Mouse (Mus musculus) limb, embryonic 12.5 days (tissue): ENCODE measurements around the gene Optc. TPM values are rescaled to one million over a fixed set of nuclear protein-coding genes. Genes with fewer than 3 reads are reported as not detected.
A peak's percentile ranks its signal among the peaks of the same experiment; 100 is the strongest.

Source experiments
- ATAC-seq: fragments of 200-750 bp; cut with Nextera tagmentation; 2 replicates; pipeline ENCODE4 v1.8.0; 2017; ENCODE audit warnings: low read depth, moderate TSS enrichment; ENCODE audit not compliant: insufficient number of reproducible peaks, insufficient read depth, low FRiP score, low TSS enrichment
- H3K27ac ChIP-seq: fragments of 300-500 bp; sonication (generic); 2 replicates; pipeline ENCODE4 v1.5.1; 2016; ENCODE audit warnings: mild to moderate bottlenecking, moderate library complexity
- H3K27me3 ChIP-seq: fragments of 300-500 bp; sonication (generic); 2 replicates; pipeline ENCODE4 v1.6.1; 2016; ENCODE audit warnings: mild to moderate bottlenecking, moderate library complexity
- H3K36me3 ChIP-seq: fragments of 300-500 bp; sonication (generic); 2 replicates; pipeline ENCODE4 v1.6.1; 2016; ENCODE audit warnings: mild to moderate bottlenecking, moderate library complexity
- H3K4me1 ChIP-seq: fragments of 300-500 bp; sonication (generic); replicated peaks from 2 replicates; pipeline ENCODE4 v1.6.1; 2016
- H3K4me2 ChIP-seq: fragments of 300-500 bp; sonication (generic); 2 replicates; pipeline ENCODE4 v1.6.1; 2016; ENCODE audit warnings: mild to moderate bottlenecking, moderate library complexity
- H3K4me3 ChIP-seq: fragments of 300-500 bp; sonication (generic); replicated peaks from 2 replicates; pipeline ENCODE4 v1.5.1; 2016; ENCODE audit warnings: mild to moderate bottlenecking
- H3K9ac ChIP-seq: fragments of 300-500 bp; sonication (generic); replicated peaks from 2 replicates; pipeline ENCODE4 v1.6.1; 2016; ENCODE audit warnings: mild to moderate bottlenecking, moderate library complexity
- H3K9me3 ChIP-seq: fragments of 300-500 bp; sonication (generic); 2 replicates; pipeline ENCODE4 v1.6.1; 2016; ENCODE audit warnings: mild to moderate bottlenecking, moderate library complexity
- WGBS: fragments of 180-500 bp; shearing (Covaris S2); methylation state at CpG from one replicate; pipeline ENCODE4 v1.1.7; 2016; 5-methylcytosine and 5-hydroxymethylcytosine counted together
- polyA plus RNA-seq: library from polyadenylated mRNA; unstranded; fragments of >200 nt; fragmentation: Nextera tagmentation; extraction: Ambion mirVana; gene quantifications from 2 replicates; pipeline ENCODE4 v1.2.1, GENCODE M21; 2016

The Optc gene
- polyA plus RNA-seq, 1 experiment from 2014 or later: 0.41 TPM

DNA sequence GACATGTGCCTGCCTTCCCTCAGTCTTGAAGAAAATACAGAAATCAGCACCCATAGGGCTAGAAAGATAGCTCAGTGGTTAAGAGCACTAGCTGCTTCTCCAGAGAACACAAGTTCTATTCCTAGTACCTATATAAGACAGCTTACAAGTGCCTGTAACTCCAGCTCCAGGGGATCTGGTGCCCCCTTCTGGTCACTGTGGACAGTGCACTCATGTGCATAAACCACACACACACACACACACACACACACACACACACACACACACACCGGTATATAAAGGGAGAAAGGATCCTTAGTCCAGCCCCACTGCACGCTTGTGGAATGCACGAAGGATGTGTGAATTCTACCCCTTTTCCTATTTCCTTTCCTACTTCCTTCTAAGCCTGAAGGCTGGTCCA lies 28.4 kb upstream of the Optc start:
- H3K27me3 ChIP-seq: peaks cover 12% of the 10 kb centered on the region
- H3K4me2 ChIP-seq: no peak overlapping the region
- H3K4me3 ChIP-seq: no peak overlapping the region
- no peak overlapping the region for H3K9ac ChIP-seq
- WGBS: 92% methylated on average over 3 of the region's 3 CpGs
- no peak for ATAC-seq
- no peaks in the 10 kb centered on the region for H3K36me3 ChIP-seq
- H3K27ac ChIP-seq: no peak overlapping the region
- peaks cover 15% of the 10 kb centered on the region for H3K4me1 ChIP-seq
- no peaks in the 10 kb centered on the region; the same call in 1 of the 2 replicates for H3K9me3 ChIP-seq

DNA sequence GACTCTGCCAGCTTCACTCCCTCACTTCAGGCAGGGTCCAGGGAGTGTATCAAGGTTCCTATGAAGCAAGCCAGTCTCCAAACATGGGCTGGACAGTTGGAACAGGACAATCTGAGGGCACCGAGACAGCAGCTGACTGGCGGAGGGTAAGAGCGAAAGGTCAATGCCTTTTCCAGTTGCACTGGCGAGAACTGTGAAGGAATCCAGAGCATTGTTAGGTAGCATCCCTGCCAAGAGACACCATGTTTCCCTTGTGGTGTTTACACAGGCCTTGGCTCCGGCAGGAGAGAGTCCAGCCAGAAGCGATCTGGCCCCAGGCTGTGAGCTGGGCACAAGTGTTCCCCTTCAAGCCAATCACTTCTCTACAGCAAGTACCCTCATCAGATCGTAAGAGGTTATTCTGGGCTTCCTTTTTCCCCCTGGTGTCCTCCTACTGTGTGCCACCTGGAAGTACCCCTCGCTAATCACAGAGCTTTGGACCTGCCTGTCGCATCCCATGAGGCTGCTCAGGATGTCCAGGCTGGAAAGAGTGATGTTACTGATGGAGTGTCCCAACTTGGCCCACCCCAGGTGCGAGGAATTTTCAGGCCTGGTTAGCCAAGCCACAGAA lies 26.7 kb upstream of the Optc start:
- Histone ChIP-seq H3K27me3 (peaks cover 11% of the 10 kb centered on the region), H3K4me2 (no peak overlapping the region), H3K4me1 (0 out of 2 replicates have a peak, but pooled peaks cover 8% of the 10 kb centered on the region), H3K4me3 (no peak overlapping the region), H3K9ac (no peak overlapping the region), H3K9me3 (no peaks in the 10 kb centered on the region; the same call in 1 of the 2 replicates), H3K27ac (no peak overlapping the region), H3K36me3 (no peaks in the 10 kb centered on the region)
- WGBS: 85% methylated on average over 10 of the region's 10 CpGs
- no peak for ATAC-seq

DNA sequence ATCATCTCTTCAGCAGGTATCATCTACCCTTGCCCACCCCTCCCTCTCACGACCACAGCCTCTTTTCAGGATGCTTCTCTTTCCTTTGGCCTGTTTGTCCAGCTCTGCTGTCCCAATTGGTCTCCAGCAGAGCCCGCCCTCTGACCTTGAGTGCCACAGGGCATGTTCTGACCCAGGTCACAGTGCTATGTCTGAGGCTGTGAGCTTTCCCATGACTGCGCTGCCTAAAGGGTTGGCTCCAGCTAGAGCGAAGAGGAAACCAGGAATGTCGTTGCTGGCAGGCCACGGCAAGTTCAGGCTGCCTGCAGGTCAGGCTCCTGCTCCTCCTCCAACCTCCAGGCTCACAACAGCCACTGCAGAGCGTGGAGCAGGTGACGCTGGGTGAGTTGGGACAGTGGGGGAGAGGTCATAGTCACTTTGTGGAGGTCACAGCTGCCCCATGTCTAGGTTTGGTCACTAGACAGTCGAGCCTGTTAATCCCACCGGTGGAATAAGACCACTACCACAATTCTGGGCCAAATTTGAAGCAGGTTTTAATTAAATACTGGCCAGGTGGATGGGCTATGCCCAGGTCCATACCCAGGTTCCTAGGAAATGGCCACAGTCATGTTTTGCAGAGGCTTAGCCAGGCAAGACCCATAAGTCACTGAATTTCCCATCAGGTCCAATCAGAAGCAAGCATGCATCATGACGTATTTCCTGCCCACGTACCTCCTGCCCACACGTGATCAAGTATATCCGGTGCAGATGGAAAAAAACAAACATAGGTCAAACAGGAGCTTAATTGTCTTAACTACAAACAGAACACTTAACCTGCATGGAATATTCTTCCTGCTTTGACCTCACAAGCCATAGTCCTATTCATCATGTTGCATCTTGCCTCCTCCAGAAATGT lies 25.7 kb upstream of the Optc start:
- H3K4me2 ChIP-seq: no peak overlapping the region
- ATAC-seq: no peak
- no peak overlapping the region for H3K27ac ChIP-seq
- no peak overlapping the region for H3K4me3 ChIP-seq
- no peaks in the 10 kb centered on the region; the same call in 1 of the 2 replicates for H3K9me3 ChIP-seq
- 0 out of 2 replicates have a peak overlapping the region, but pooled peaks have one; percentile 4 for H3K9ac ChIP-seq
- H3K36me3 ChIP-seq: no peaks in the 10 kb centered on the region
- H3K27me3 ChIP-seq: peaks cover 8% of the 10 kb centered on the region
- 0 out of 2 replicates have a peak, but pooled peaks cover 8% of the 10 kb centered on the region for H3K4me1 ChIP-seq
- WGBS: 53% methylated on average over 14 of the region's 14 CpGs

DNA sequence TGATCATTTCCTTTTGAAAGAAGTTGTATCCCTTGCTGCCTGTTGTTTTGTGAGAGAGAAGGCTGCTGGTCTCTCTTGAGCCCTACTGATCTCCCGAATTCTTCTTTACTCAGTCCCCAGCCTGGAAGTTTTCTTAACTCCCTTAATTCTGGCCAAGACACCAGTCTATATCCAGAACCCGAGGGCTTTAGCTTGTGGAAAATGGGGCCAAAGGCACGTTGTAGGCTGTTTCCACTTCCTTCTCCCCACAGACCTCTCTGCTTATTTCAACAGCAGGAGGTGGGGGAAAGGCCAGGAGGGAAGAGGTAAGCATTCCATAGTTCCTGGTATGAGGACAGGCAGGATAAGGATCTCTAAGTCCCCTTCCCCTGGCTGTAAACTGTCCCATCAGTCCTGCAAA lies 22.2 kb upstream of the Optc start:
- H3K36me3 ChIP-seq: no peaks in the 10 kb centered on the region
- no peak for ATAC-seq
- 0 out of 2 replicates have a peak, but pooled peaks cover 8% of the 10 kb centered on the region for H3K4me1 ChIP-seq
- H3K27me3 ChIP-seq: peaks cover 7% of the 10 kb centered on the region
- H3K4me2 ChIP-seq: no peak overlapping the region
- WGBS: 57% methylated on average over 3 of the region's 3 CpGs
- no peak overlapping the region for H3K27ac ChIP-seq
- H3K9me3 ChIP-seq: no peaks in the 10 kb centered on the region
- H3K4me3 ChIP-seq: no peak overlapping the region
- H3K9ac ChIP-seq: no peak overlapping the region

DNA sequence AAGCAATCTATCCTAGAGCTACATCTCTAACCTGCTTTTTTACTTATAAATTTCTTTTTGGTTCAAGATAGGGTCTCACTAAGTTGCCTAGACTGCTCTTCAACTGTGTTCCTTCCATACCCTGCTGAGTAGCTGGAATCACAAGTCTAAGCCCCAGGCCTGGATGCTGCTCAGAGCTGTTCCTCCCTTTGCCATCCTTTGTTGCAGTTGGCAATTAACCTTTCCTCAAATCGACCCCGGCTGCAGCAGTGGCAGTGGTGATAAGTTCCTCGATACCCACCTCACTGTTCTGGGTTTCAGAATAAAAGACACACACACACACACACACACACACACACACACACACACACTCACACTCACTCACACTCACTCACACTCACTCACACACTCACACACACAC lies 17.4 kb upstream of the Optc start:
- no peak overlapping the region for H3K4me2 ChIP-seq
- peaks cover 27% of the 10 kb centered on the region for H3K4me1 ChIP-seq
- no peak overlapping the region for H3K9ac ChIP-seq
- H3K27me3 ChIP-seq: no peaks in the 10 kb centered on the region
- ATAC-seq: no peak
- no peak overlapping the region for H3K4me3 ChIP-seq
- 91% methylated on average over 3 of the region's 3 CpGs for WGBS
- H3K9me3 ChIP-seq: no peaks in the 10 kb centered on the region
- H3K36me3 ChIP-seq: no peaks in the 10 kb centered on the region
- no peak overlapping the region for H3K27ac ChIP-seq

DNA sequence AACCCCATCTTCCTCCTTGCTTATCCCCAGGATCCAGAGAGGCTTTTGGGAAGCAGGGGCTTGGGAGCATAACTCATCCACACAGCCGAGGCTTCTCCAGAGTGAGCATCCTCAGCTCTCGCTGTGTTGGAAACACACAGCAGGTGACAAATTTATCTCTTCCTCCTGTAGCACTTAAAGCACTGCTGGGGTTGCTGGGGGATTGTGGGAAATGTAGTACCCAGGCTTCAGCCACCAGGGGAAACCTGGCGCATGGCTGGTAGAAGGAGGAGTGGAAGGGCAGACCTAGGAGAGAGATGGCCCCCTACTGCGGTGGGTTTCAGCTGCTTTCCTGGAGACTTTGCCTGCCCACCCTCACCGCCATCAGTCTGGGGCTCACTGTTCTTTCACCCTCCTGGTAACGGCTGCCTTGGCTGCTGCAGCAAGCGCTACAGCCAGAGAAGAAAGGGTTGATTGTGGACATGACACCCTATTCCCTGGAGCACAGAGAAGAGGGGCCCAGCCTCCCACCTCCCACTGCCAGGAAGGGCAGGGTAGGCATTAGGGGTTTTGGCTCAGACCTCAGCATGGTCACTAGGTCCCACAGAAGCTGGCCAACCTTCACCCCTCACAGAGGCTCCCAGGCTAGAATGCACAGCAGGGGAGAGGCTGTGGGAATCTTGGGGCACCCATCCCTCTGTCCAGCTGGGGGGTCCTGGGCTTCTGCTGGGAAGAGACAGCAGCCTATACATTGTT lies 16.5 kb upstream of the Optc start:
- Histone ChIP-seq H3K4me1 (peaks cover 33% of the 10 kb centered on the region), H3K9me3 (no peaks in the 10 kb centered on the region), H3K27ac (no peak overlapping the region), H3K36me3 (no peaks in the 10 kb centered on the region), H3K9ac (no peak overlapping the region), H3K4me3 (no peak overlapping the region), H3K27me3 (no peaks in the 10 kb centered on the region; the same call in 1 of the 2 replicates), H3K4me2 (no peak overlapping the region)
- ATAC-seq: no peak
- WGBS: 24% methylated on average over 7 of the region's 7 CpGs

DNA sequence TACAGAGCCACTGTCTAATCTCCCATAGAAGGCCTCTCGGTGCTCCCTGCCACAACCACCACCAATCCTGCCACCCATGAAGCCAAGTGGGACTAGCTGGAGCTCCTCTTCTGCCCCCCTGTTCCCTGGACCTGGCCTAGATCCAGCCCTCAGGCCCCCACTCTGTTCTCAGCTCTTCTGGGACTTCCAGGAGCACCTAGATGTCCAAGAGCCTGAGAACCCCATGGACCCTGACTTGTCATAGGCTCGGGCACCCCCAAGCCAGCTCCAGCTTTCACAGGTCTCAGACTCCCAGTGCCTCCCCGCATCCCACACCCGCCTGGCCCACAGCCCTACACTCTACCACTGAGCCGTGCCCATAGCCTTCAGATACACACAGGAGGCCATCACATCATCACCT lies 15.3 kb upstream of the Optc start:
- H3K4me3 ChIP-seq: no peak overlapping the region
- no peak for ATAC-seq

DNA sequence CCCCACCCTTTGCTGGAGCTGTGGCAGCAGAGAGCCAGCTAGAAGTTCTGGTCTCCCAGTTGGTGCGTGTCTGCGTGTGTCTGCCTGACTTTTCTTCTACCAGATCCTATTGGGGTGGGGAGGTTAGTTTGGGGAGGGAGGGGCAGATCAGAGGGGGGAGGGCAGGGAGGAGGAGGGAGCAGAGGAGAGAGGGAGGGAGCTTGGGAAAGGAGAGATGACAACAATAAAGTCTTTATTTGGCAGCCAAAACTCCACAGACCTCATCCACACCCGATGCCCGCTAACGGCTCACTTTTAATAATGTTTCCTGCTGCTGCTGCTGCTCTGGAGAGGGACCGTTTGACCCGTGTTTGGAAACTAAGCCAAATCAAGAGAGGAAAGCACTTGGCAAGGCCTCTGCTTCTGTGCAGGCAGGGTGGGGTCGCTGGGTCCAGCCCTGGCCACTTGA lies 13.5 kb upstream of the Optc start, which contains the start of gene Prelp:
Gene Prelp (minus strand): TSS at position 111 of the 448 bp plus-strand sequence.
- Histone ChIP-seq H3K4me2 (peak within 1 kb of the TSS; percentile 35), H3K9me3 (no peaks in the 10 kb centered on the region), H3K36me3 (no peaks in the 10 kb centered on the region), H3K4me1 (peaks cover 44% of the 10 kb centered on the region), H3K4me3 (no peak within 1 kb of the TSS), H3K27me3 (no peaks in the 10 kb centered on the region; the same call in 1 of the 2 replicates), H3K27ac (peak within 1 kb of the TSS; percentile 77), H3K9ac (no peak within 1 kb of the TSS)
- WGBS: 17% methylated on average over 8 of the region's 8 CpGs
- peak; percentile 40; the same call in 1 of the 2 replicates for ATAC-seq

More for the DNA sequence above, 15.3 kb upstream of the Optc start:
- H3K4me2 ChIP-seq: no peak overlapping the region
- H3K27me3 ChIP-seq: no peaks in the 10 kb centered on the region; the same call in 1 of the 2 replicates
- H3K36me3 ChIP-seq: no peaks in the 10 kb centered on the region
- no peak overlapping the region for H3K27ac ChIP-seq
- 91% methylated on average over 5 of the region's 5 CpGs for WGBS
- no peaks in the 10 kb centered on the region for H3K9me3 ChIP-seq
- H3K4me1 ChIP-seq: peaks cover 34% of the 10 kb centered on the region
- H3K9ac ChIP-seq: no peak overlapping the region

DNA sequence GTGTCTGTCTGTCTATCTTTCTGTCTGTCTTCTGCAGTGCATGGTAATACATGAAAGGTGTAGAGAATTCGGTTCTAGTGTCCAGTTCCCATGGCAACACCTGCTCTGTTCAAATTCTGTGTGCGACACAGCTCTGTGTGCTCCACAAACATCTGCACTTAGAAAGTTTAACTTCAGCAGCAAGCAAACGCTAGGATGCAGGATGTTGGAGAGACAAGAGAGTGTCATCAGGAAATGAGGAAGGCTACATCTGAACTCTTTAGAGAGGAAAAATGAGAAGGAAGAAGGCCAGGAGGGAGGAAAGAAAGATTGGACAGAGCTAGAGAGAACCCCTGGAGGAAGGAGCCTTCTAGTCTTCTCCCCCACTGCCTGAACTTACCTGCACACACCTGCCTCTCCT lies 13.1 kb upstream of the Optc start:
- H3K9ac ChIP-seq: no peak overlapping the region
- peaks cover 48% of the 10 kb centered on the region for H3K4me1 ChIP-seq

DNA sequence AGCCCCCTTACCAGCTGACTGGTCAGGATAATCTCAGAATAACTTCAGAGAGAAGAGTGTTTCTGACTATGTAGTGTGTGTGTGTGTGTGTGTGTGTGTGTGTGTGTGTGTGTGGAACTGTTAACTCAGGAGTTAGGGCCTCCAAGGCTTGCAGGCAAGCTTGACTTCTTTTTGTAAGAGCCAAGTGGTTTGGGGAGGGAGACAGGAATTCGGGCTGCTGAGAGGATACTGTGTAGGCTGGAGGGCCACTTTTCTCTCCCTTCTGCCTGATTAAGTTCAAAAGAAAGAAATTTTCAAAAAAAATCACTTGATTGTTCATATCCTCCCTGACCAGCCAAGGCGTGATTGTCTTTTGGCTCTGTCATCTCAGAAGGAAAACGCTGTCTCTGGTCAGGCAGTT lies 12.6 kb upstream of the Optc start:
- Histone ChIP-seq H3K4me2 (peak overlapping the region; percentile 35), H3K4me1 (peaks cover 49% of the 10 kb centered on the region), H3K9me3 (no peaks in the 10 kb centered on the region), H3K27me3 (no peaks in the 10 kb centered on the region; the same call in 1 of the 2 replicates), H3K36me3 (no peaks in the 10 kb centered on the region), H3K9ac (no peak overlapping the region), H3K27ac (0 out of 2 replicates have a peak overlapping the region, but pooled peaks have one; percentile 77), H3K4me3 (no peak overlapping the region)
- 74% methylated on average over 3 of the region's 3 CpGs for WGBS
- ATAC-seq: no peak

More for the DNA sequence above, 13.1 kb upstream of the Optc start:
- H3K27ac ChIP-seq: peak overlapping the region; percentile 77; the same call in 1 of the 2 replicates
- no peaks in the 10 kb centered on the region for H3K36me3 ChIP-seq
- no peak; the same call in 1 of the 2 replicates for ATAC-seq
- peak overlapping the region; percentile 35 for H3K4me2 ChIP-seq
- H3K4me3 ChIP-seq: no peak overlapping the region
- H3K27me3 ChIP-seq: no peaks in the 10 kb centered on the region; the same call in 1 of the 2 replicates
- WGBS: 43% methylated on average over 3 of the region's 3 CpGs
- no peaks in the 10 kb centered on the region for H3K9me3 ChIP-seq
